Mouse (Mus musculus) ES-E14 (cell line): ENCODE results near the gene Asb8. TPM values are rescaled to one million over a fixed set of nuclear protein-coding genes. Genes with fewer than 3 reads are reported as not detected.

Experiments used
- DNase-seq: peaks from one replicate; pipeline ENCODE4 v3.0.0-alpha.2; 2013; ENCODE audit warnings: low read depth, low spot score
- H3K27ac ChIP-seq: 2 replicates; pipeline ENCODE4 v1.5.1; 2012; ENCODE audit warnings: low read depth, mild to moderate bottlenecking, low read length, moderate library complexity, mixed read lengths; ENCODE audit not compliant: poor library complexity, insufficient read depth, severe bottlenecking
- H3K36me3 ChIP-seq: 2 replicates; pipeline ENCODE4 v1.6.1; 2012; ENCODE audit warnings: mild to moderate bottlenecking, low read length, moderate library complexity, mixed read lengths; ENCODE audit not compliant: control insufficient read depth, poor library complexity, insufficient read depth, severe bottlenecking
- H3K4me1 ChIP-seq, 2 experiments: fragments of 150-350 bp in 1 of 2; sonication (generic) in 1 of 2; 2 replicates each; pipeline ENCODE4 v1.6.1; 2012; ENCODE audit warnings: low read length in 2 of 2, mild to moderate bottlenecking in 1 of 2, mixed read lengths in 1 of 2; ENCODE audit not compliant: control insufficient read depth in 2 of 2, insufficient read depth in 2 of 2, poor library complexity in 1 of 2
- H3K4me3 ChIP-seq, 2 experiments: fragments of 150-350 bp in 1 of 2; sonication (generic) in 1 of 2; 2 replicates each; pipeline ENCODE4 v1.5.1; 2012; ENCODE audit warnings: low read length in 2 of 2, low read depth in 1 of 2, mild to moderate bottlenecking in 1 of 2, mixed read lengths in 1 of 2; ENCODE audit not compliant: insufficient read depth in 1 of 2, poor library complexity in 1 of 2, severe bottlenecking in 1 of 2
- H3K9ac ChIP-seq: 2 replicates; pipeline ENCODE4 v1.6.1; 2012; ENCODE audit warnings: low read depth, mild to moderate bottlenecking, low read length, mixed read lengths; ENCODE audit not compliant: poor library complexity, insufficient read depth, severe bottlenecking
- H3K9me3 ChIP-seq: fragments of 150-350 bp; sonication (generic); 2 replicates; pipeline ENCODE4 v1.6.1; 2012; ENCODE audit warnings: low read depth, mild to moderate bottlenecking, low read length; ENCODE audit not compliant: control insufficient read depth, insufficient read depth
- CHD2 ChIP-seq: IDR thresholded peaks from 2 replicates; pipeline ENCODE4 v1.6.1; 2014; ENCODE audit warnings: mild to moderate bottlenecking, low read depth, low read length, inconsistent platforms
- HCFC1 ChIP-seq: IDR thresholded peaks from 2 replicates; pipeline ENCODE4 v1.6.1; 2012; ENCODE audit warnings: low read length, inconsistent platforms, borderline replicate concordance; ENCODE audit not compliant: insufficient read depth
- MAFK ChIP-seq: IDR thresholded peaks from 2 replicates; pipeline ENCODE4 v1.6.1; 2014; ENCODE audit warnings: mild to moderate bottlenecking, low read depth, low read length, inconsistent platforms; ENCODE audit not compliant: insufficient read depth
- ZC3H11A ChIP-seq: IDR thresholded peaks from 2 replicates; pipeline ENCODE4 v1.6.1; 2012; ENCODE audit warnings: low read depth, mild to moderate bottlenecking, inconsistent platforms, low read length, borderline replicate concordance
- ZNF384 ChIP-seq: IDR thresholded peaks from 2 replicates; pipeline ENCODE4 v1.6.1; 2012; ENCODE audit warnings: low read depth, low read length, inconsistent platforms
- in situ Hi-C, 2 experiments: fragments of 600-800 bp; cut with MboI; formaldehyde crosslinking; loops; one replicate each; pipeline ENCODE4 v1.15.1; 2025; ENCODE audit warnings: low sequenced_read_pairs in 2 of 2, inconsistent platforms in 1 of 2; ENCODE audit not compliant: unreplicated experiment in 2 of 2
- total RNA-seq: library from RNA; depleted of rRNA; stranded (reverse); fragments of 300-350 nt; gene quantifications from 2 replicates; pipeline ENCODE4 v1.2.3, GENCODE M21; 2012

Gene Asb8
- total RNA-seq, 1 experiment = 12.5 TPM

GRCm38 (mm10) chr15:98168622-98169004 is 3.2 kb upstream of the Asb8 start:
- H3K9ac ChIP-seq = no peak overlapping the region
- no peak for DNase-seq
- no peak overlapping the region for H3K27ac ChIP-seq
- in situ Hi-C loops = no loop called here
- no peak for TF ChIP-seq HCFC1
- TF ChIP-seq CHD2 = no peak
- TF ChIP-seq MAFK = no peak
- TF ChIP-seq ZC3H11A = no peak
- TF ChIP-seq ZNF384 = no peak
- H3K9me3 ChIP-seq = no peaks in the 10 kb centered on the region
- peaks cover 0 to 6% of the 10 kb centered on the region in 2 experiments; a peak in 1 of 4 replicates for H3K4me1 ChIP-seq
- H3K36me3 ChIP-seq = no peaks in the 10 kb centered on the region
- H3K4me3 ChIP-seq = peak overlapping the region; percentile 46 to 57; a peak in 2 of 4 replicates

- H3K36me3 ChIP-seq = no peaks in the 10 kb centered on the region
- H3K27ac ChIP-seq = no peak overlapping the region
- peaks cover 0 to 6% of the 10 kb centered on the region in 2 experiments; a peak in 1 of 4 replicates for H3K4me1 ChIP-seq
- in situ Hi-C loops = no loop called here
- H3K9ac ChIP-seq = no peak overlapping the region
- no peaks in the 10 kb centered on the region for H3K9me3 ChIP-seq
- peak; percentile 88 for DNase-seq
- TF ChIP-seq CHD2 = no peak
- no peak for TF ChIP-seq HCFC1
- TF ChIP-seq ZC3H11A = no peak
- TF ChIP-seq MAFK = no peak
- TF ChIP-seq ZNF384 = no peak
- peak overlapping the region; percentile 46 to 57 for H3K4me3 ChIP-seq
Measured at GRCm38 (mm10) chr15:98167645-98168621, 2.5 kb upstream of the Asb8 start.

GRCm38 (mm10) chr15:98166963-98167644 is 1.7 kb upstream of the Asb8 start, which contains the start of gene Ccdc184:
TSS of gene Ccdc184 (plus strand) at chr15:98167158.
- TF ChIP-seq MAFK (no peak), CHD2 (no peak), HCFC1 (no peak)
- no peak for DNase-seq
- in situ Hi-C loops = no loop called here
- Histone ChIP-seq H3K4me3 (peak within 1 kb of the TSS; percentile 46 to 57), H3K4me1 (peaks cover 0 to 6% of the 10 kb centered on the region in 2 experiments; a peak in 1 of 4 replicates), H3K36me3 (no peaks in the 10 kb centered on the region), H3K9ac (no peak within 1 kb of the TSS), H3K9me3 (no peaks in the 10 kb centered on the region), H3K27ac (no peak within 1 kb of the TSS)

- no peak for TF ChIP-seq ZNF384
- no peak for TF ChIP-seq CHD2
- no peak for TF ChIP-seq MAFK
- TF ChIP-seq HCFC1 = no peak
- no peak for TF ChIP-seq ZC3H11A
- Histone ChIP-seq H3K9ac (no peak overlapping the region), H3K4me3 (no peak overlapping the region), H3K4me1 (peaks cover 0 to 8% of the 10 kb centered on the region in 2 experiments; a peak in 2 of 4 replicates), H3K36me3 (no peaks in the 10 kb centered on the region), H3K27ac (no peak overlapping the region), H3K9me3 (no peaks in the 10 kb centered on the region)
- in situ Hi-C loops = no loop called here
- DNase-seq = no peak
Measured at GRCm38 (mm10) chr15:98162561-98162960, 2.9 kb downstream of the Asb8 start.
